In the genomic region with DNA sequence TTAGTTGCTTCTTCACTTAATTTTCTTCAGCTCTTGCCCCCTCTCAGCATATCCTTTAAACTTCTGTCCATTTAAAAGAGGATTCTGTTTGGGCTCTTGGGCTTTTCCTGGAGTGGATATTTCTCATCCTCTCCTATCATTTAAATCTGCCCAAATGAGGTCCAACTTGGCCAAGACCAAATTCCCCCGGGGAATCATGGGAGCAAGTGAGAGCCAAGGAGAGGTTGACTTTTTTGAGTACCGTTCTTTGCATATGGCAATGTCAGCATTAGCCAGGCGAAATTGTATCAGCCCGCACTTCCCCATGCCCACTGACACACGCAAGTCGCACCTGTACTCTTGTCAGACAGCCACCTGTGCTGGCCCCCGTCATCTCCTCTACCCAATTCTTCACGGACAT, we compare ENCODE assay signal across 22 mouse cellular contexts. TPM values are rescaled to one million over a fixed set of nuclear protein-coding genes. Genes with fewer than 3 reads are reported as not detected.
"Had no signal": no experiment of that assay in that cellular context is flagged by ENCODE, and none has a peak within 500 bp of the region (broad histone marks: within the 10 kb centered on the region; RNA-seq: fewer than 3 reads in every experiment).

No protein-coding gene starts in this region.

- H3K27ac ChIP-seq: neural tube, embryonic 15.5 days; stomach, embryonic 15.5 days; stomach, postnatal 0 days had no signal

- H3K4me2 ChIP-seq: neural tube, embryonic 15.5 days; stomach, embryonic 15.5 days had no signal

- H3K9me3 ChIP-seq: neural tube, embryonic 15.5 days; stomach, embryonic 15.5 days had no signal

- H3K27me3 ChIP-seq: neural tube, embryonic 15.5 days; stomach, embryonic 15.5 days had no signal

- H3K36me3 ChIP-seq: neural tube, embryonic 15.5 days; stomach, embryonic 15.5 days had no signal

- DNase-seq: retina, postnatal 1 day; right cerebral cortex, adult 18-20 months; right cerebral cortex, postnatal 14 days; right cerebral cortex, postnatal 25 days; right cerebral cortex, postnatal 4 days; spleen, adult 18-20 months; thymus, adult 18-20 months; thymus, adult 2 months; thymus, postnatal 14 days; thymus, postnatal 25 days; thymus, postnatal 36 days; thymus, postnatal 4 days had no signal

- H3K4me3 ChIP-seq: neural tube, embryonic 15.5 days; stomach, embryonic 15.5 days had no signal

- H3K9ac ChIP-seq: neural tube, embryonic 15.5 days; stomach, embryonic 15.5 days had no signal

RNA-seq across cellular contexts. Expression of gene Ccdc182, which starts 37.9 kb away (rescaled TPM):
- total RNA-seq: neutrophil, adult 5-6 weeks had no signal
- polyA plus RNA-seq: small intestine, adult 2 months; spleen, adult 2 months; stomach, embryonic 14.5 days; stomach, embryonic 15.5 days; stomach, embryonic 16.5 days; stomach, postnatal 0 days; thymus, adult 2 months; thymus, postnatal 0 days; urinary bladder, adult 2 months had no signal
